Mouse (Mus musculus) c-Kit-positive CD71-positive TER-119-positive erythroid progenitor cells, embryonic 14.5 days (primary cell): ENCODE data around the gene Rgs4.

ENCODE experiments used
- DNase-seq: peaks from one replicate; pipeline ENCODE4 v3.0.0-alpha.2; 2013; ENCODE audit warnings: low spot score

Rgs4 gene

GRCm38 (mm10) chr1:169747473-169747872, at the start of gene Rgs4:
Rgs4 (minus strand) TSS chr1:169747642.
- DNase-seq, result no peak

GRCm38 (mm10) chr1:169792437-169792836, 45.0 kb upstream of the Rgs4 start:
- no peak for DNase-seq

- DNase-seq, result no peak
Measured at GRCm38 (mm10) chr1:169785981-169786380, 38.5 kb upstream of the Rgs4 start.

DNA sequence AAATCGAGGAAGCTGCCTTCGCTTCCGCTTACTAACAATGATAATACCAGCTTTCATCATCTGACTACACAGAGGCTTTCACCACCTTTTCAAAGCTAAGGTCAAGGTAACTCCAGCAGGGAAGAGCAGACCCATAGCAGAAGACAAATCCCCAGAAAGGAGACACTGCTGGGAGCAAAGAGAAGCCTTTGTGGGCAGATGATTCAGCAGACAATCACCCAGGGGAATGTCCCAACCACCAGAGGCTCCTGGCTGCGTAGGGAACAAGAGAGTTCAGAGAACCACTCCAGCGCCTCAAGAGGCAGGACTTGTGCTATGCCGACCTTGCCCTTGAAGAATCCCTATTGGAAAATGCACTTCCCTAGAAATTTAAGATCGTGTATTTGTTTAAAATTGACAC, 29.1 kb upstream of the Rgs4 start:
- no peak for DNase-seq

- DNase-seq, result no peak
Measured at GRCm38 (mm10) chr1:169764619-169764955, 17.1 kb upstream of the Rgs4 start.

DNA sequence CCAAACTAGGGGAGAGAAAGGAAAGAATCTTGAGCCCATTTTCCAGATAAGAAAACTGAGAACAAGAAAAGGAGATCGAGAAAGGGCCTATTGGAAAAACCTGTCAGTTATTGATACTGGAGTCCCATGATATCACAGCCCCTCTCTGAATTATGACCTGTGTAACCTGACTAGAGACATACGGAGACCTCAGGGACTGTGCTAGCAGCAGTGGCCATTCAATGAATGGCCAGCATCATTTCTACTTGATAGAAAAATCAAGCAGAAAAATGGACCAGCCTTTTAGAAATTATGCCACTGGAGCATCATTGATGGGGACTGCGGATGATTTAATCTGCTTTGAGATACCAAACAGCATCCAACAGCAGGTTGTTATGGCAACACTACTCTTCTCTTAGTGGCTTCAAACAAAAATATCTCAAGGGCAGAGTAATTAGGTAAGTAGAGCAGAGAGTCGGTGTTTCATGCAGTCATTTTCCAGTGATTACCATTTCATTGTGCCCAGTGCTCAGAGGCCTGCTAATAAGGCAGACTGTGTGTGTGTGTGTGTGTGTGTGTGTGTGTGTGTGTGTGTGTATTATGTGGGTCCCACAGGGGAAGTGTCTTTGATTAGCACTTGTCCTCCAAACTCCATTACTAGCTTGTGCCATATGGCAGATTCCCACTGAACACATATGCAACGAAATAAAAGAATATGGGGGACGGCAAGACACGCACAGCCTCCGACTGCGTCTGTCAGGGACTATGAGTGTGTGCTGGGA, 16.6 kb upstream of the Rgs4 start:
- DNase-seq, result no peak

DNA sequence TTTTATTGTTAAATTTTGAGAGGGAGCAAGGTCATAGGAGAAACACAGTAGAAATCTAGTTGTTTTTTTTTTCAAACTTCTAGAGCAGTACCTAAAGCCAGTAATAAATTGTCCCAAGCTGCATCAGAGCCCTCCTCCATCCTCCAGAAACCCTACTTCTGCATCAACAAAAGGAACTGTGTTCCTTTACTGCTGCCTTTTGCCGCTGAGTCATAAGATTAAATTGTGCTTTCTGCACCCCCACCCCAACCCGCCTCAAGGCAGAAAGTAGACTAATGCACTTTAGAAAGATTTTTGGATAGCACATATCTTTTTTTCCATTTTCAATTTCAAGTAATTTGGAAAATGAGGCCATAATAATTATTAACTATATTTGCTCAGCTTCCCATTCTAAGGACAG, 15.1 kb upstream of the Rgs4 start:
- DNase-seq, result no peak

GRCm38 (mm10) chr1:169756532-169756931, 9.1 kb upstream of the Rgs4 start:
- no peak for DNase-seq

DNA sequence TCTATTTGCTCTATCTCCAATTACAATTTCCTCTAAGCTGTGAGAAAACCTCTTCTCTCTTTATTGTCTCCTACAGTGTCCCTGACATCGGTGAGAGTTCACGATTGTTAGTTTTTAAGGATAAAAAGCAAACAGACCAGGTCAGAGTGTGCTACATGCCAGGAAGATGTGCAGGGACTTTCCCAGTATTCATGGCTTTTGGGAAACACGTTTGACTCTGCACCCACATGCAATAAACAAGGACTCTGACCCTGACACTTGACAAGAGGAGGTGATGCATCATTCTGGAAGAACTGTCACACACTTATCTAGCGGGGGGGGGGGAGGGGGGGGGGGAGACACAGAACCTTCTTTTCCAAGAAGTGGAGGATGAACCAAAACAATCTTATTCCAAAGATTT, 5.0 kb upstream of the Rgs4 start:
- no peak for DNase-seq

GRCm38 (mm10) chr1:169748439-169748838, 997 bp upstream of the Rgs4 start:
- DNase-seq, result no peak

DNA sequence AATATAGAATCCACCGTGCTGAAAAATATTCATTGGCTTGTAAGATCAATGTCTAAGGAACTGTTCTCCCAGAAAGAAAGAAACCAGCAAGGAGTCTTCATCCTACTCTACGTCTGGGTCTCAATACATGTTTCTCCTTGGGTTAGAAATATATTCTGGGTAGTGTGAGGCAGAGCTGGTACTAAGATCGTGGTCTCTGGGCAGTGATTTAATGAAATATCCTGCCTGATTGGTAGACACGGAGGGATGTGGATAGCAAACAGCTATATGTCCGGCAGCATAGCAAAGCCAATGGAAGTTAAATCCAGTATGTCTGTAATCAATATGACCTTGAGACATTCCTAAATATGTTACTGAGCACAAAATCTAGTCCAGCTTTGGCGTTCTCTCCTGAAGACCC, 460 bp upstream of the Rgs4 start:
- DNase-seq, result no peak

GRCm38 (mm10) chr1:169741147-169741546, 6.3 kb downstream of the Rgs4 start:
- no peak for DNase-seq

DNA sequence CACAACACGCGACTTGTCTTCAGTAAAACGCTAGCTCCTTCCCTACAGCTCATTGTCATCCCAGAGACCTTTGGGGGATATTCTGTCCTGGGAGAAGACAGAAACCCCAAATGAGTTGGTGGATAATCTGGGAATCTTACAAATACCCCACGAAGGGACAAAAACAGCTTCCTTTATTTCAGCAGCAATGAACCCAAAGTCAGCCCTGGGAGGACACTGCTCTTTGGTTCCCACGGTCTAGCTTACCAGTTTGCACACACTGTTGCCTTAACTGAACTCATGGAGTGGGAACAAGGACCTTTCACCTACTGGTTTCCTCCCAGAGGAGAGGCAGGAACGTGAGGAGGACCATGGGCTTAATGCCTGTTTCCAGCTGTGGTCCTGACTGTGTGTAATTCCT, 10.2 kb downstream of the Rgs4 start:
- no peak for DNase-seq

DNA sequence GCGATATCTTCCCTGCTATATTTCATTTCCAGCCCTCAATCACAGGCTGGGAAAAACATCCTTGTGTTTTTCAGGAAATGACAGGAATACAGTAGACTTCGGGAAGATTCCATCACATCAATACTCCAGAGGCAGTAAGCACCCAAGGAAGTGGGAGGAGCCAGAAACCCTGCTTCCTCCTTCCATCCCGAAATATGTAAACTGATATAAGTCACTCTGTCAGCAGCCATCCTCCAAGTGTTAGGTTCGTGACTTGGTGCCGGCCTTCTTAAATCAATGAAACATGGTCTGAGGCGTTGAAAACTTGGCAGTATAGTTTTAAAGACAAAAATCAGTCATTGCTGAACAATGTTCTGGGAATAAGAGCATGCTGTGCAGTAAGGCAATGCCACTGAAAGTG, 11.3 kb downstream of the Rgs4 start:
- DNase-seq, result no peak

DNA sequence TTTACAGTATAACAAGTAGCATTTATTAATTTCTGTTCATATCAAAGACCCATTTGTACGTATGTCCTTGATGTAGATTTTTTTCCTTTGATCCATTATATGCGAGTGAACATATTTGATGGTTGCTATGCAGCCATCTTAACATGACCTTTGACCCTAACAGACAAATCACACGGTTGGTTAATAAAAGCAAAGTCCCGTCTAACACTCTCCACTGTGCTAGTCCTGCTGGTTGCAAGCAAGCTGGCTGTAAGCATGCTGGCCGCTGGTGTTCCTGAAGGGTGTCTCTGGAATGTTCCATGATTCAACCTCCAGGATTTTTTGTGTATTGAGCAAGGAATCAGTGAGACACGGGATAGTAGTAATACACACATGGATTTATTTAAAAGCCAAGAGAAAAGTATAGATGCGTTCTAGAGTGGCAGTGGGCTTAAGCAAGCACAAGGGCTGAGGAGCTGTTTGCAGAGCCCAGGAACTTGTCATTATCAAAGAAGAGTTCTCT, 16.8 kb downstream of the Rgs4 start:
- no peak for DNase-seq

GRCm38 (mm10) chr1:169726319-169726718, 21.1 kb downstream of the Rgs4 start:
- DNase-seq, result no peak

DNA sequence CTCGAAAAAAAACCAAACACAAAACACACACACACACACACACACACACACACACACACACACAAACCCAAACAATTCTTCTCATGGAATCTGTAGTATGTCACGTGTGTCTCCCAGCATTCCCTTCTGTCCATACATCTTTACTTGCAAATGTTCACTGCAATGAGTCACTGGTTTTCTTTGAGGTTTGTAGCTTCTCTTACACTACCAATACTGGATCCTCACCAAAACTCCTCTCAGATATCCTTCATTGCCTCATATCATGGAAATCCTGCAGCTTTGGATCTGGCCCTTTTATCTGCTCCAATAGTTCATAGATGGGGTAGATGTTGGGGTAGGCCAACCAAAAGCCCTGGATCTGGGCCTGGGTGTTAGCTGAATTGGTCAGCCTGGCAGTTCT, 25.6 kb downstream of the Rgs4 start:
- no peak for DNase-seq

DNA sequence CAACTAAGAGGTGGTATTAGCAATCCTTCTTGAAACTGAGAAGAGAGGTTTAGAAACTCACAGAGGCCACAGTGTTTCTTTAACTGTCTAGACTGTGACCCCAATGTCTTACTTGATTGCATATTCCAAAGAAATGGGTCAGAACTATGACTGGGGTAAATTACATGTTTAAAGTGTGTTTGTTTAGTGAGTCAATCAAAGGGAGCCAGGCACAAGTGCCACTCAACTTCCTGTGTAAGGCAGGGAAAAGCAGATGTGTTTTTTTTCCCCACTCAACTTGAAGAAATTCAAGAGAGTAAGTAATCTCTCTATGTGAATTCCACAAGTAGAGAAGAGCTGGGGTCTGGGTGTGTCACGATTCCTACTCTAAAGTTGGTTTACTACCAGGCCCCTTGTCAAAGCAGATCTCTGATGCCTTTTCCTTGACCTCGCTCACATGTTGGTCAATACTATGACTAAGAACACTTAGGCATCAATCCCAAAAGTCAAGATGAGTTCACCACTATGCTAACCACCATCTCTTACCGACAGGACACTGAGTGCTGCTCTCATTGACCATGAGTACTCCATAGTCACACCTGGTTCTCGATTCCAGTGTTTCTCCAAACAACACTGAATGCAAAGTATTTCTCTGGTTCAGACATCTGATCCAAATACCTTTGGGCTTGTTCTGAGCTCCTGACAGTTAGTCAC, 42.9 kb downstream of the Rgs4 start:
- DNase-seq, result no peak

GRCm38 (mm10) chr1:169699184-169699583, 48.3 kb downstream of the Rgs4 start:
- no peak for DNase-seq

DNA sequence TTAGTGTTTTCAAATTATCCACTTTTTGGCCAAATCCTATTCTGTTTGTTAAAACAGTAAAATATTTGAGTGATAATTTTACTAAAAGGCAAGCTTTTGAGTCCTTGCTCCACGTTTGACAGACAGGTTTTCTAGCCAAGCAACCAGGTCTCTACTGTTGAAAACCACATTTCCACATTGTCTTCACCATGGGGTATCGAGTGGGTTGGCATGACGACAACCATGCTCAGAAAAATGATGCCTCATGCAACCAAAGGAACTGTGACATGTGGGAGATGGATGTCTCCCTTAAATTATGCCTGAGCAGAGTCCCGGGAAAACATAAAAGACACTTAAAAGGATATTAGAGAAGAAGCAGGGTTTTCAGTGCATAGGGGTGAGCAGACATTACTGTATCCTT, 50.2 kb downstream of the Rgs4 start:
- DNase-seq, result no peak

GRCm38 (mm10) chr1:169695356-169695755, 52.1 kb downstream of the Rgs4 start:
- DNase-seq, result no peak

DNA sequence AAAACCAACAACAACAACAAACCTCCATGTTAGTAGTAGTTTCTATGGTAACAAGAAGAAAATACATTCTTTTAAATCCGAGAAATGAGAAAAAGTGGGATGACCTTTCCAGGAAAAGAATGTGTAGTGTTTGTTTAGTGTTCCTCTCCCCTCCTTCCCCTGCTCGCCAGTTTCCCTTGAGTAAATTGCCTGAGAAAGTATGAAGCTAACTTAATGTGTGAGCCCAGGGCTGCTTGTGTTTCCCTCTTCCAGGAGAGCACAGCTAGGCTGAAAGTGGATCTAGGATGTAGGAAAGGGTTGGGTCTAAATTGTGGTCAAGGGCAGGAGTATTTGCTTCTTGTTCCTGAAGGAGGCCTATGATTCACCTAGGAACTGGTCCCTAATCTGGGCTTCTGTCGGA, 53.9 kb downstream of the Rgs4 start:
- no peak for DNase-seq

- DNase-seq, result no peak
Measured at GRCm38 (mm10) chr1:169693040-169693439, 54.4 kb downstream of the Rgs4 start.
